Mouse (Mus musculus) neutrophil, adult 5-6 weeks (primary cell): ENCODE measurements around the gene Uba2. TPM values are rescaled to one million over a fixed set of nuclear protein-coding genes. Genes with fewer than 3 reads are reported as not detected.
"Not testable (repeated sequence)": the region's sequence is repeated elsewhere in the genome, so short reads cannot be mapped to it uniquely, and the experiment has no call there.

Experiments used
- ATAC-seq: fragments of 151-379, 151-347 bp; 2 replicates; pipeline ENCODE4 v1.8.0; 2017; ENCODE audit warnings: mild to moderate bottlenecking, moderate TSS enrichment; ENCODE audit not compliant: insufficient number of reproducible peaks, poor library complexity, low FRiP score, severe bottlenecking; ENCODE audit errors: extremely low read depth
- total RNA-seq: library from RNA; stranded (forward); fragments of 200-1000 nt; gene quantifications from 2 replicates; pipeline ENCODE4 v1.2.3, GENCODE M21; 2017

Gene Uba2
- total RNA-seq, 1 experiment from 2014 or later: 98.2 TPM

DNA sequence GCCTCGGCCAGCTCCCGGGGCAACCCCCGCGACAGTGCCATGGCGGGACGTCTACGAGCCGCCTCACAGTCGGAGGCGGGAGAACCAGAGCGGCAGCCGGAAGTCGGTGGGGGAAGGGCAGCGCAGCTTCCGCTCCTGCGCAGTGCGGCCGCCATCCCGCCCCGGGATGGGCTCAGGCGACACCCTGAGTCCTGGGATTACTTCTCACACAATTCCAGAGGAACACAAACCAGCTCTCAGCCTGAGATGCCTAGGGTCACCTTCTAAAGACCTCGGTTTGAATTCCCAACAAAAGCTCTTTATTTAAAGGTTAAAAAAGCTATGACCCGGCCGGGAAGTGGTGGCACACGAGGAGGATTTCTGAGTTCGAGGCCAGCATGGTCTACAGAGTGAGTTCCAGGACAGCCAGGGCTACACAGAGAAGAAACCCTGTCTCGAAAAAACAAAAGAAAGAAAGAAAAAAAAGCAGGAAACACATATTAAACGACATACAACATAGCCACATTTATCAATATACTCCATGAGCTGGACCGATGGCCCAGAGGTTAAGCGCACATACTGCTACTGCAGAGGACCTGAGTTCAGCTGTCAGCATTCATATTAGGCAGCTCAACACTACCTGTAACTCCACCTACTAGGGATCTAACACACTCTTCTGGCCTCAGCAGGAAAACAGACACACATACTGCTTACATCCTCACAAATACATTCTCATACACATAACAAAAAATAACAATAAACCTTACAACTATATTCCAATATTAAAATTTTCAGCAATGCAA is 738 bp downstream of the Uba2 start:
- peak; percentile 93 for ATAC-seq

DNA sequence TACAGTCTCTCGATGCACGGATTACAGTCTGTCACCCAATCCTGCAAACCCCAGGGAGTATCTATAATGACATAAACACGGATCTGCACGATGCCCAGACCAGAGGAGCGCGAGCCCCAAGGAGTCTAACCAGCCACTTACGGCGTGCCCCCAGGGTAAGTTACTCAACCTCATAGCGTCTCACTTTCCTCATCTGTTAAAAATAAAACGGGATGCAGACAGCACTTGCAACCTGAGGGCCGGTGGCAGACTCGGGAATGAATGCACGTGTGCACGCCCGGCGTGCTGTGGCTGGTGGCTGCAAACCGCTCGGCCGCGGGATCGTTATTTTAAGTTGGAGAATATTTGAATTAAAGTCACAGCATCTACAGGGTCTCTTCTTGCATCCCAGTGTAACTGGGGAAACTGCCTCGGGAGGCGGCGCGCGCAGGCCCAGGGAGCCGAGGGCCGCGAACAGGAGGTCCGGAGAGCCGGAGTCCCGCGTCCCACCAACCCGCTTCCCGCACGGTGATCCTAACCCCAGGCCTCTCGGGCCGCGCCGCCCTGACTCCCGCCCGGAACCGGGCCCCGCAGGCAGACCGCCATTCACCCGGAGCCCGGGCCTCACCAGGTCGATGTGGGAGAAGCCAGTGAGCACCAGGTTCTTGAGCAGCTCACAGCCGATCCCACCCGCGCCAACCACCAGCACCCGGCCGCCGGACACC is 1.5 kb downstream of the Uba2 start:
- ATAC-seq: no peak

DNA sequence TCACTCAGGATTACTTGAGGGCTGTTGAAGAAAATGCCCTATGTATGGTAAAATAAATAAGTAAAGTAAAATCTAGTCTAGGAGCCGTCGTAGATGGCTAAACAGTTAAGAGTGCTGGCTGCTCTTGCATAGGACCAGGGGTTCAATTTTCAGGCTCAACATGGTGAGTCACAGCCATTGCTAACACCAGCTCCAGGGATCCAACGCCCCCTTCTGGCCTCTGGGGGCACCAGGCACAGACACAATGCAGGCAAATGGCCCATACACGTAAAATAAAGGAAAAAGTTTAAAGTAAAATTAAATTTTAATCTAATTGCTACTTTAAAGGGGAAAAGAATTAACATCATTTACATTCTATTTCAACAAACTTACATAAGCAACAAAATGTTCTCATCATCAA is 2.5 kb downstream of the Uba2 start:
- ATAC-seq: 0 out of 2 replicates have a peak, but pooled peaks have one; percentile 30

DNA sequence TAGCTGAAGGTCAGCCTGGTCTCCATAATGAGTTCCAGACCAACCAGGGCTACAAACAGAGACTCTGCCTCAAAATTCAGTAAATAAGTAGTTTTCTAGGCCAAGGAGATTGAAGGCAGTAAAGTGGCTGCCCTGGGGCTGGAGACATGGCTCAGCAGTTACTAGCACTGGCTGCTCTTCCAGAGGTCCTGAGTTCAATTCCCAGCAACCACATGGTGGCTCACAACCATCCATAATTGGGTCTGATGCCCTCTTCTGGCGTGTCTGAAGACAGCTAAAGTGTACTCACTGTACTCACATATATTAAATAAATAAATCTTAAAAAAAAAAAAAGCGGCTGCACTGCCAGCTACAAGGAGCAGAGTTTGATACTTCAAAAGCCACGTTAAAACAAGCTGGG is 3.4 kb downstream of the Uba2 start:
- ATAC-seq: no peak

DNA sequence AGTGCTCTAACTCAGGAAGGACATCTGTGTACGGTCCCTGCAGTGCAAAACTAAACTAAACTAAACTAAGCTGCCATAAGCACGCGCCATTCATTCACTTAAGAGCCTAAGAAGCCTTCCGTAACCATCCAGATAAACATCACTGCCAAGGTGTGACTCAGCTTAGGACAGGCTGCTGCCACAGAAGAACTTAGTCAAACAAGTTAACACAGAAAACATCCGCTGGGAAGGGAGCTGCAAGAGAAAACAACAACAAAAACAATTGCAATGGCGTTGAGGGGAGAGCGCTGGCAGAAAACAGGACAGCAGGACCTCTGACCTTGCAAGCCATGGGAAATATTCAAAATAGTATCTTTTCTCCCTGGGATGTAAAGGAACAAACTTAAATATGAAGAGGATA is 4.7 kb downstream of the Uba2 start:
- no peak for ATAC-seq

DNA sequence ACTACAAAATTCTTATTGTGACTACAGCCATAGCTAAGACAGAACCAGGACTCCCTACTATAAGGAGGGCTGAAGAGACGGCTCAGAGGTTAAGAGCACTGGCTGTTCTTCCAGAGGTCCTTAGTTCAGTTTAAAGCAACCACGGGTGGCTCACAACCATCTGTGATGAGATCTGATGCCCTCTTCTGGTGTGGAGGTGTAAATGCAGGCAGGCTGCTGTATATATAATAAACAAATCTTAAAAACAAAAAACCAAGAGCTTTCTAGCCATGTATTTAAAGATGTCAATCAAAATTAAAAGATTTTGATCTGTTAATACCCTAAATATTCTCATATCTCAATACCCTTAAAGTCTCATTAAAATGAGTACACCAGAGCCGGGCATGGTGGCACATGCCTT is 10.2 kb downstream of the Uba2 start:
- ATAC-seq: no peak

DNA sequence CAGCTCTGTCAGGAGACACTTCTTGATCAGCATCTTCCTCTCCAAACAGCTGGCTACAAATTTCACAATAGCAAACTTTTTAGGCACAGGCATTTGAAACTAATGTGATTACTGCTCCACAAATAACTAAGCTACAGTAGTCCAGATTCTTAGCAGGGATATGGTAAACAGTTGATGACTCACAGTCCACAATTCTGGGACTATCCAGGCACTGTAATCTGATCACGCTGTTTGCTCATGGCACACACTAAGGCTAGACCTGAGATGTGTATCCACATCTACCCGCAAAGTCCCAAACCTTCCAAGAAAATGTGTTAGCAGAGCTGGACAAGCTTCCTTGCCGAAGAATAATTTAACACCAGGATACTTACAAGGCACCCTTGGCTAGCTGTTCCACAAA is 11.4 kb downstream of the Uba2 start:
- ATAC-seq: no peak

DNA sequence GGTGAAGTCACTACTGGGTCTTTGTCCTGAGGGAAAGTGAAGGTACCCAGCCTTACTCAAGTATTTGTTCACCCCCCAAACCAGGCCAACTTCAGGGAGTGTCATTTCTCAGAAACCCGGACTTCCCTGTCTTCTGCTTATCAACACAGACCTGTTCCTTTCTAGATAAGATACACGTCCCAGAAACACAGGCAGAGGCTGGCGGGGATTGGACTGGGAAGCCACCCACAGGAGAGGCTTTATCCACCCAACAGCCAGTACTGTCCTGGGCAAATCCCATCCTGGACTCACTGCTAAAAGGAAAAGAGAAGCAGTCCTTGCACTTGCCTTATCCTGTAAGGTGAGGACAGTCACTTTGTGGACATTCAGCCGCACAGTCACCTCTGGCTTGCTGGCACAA is 22.2 kb downstream of the Uba2 start:
- no peak for ATAC-seq

DNA sequence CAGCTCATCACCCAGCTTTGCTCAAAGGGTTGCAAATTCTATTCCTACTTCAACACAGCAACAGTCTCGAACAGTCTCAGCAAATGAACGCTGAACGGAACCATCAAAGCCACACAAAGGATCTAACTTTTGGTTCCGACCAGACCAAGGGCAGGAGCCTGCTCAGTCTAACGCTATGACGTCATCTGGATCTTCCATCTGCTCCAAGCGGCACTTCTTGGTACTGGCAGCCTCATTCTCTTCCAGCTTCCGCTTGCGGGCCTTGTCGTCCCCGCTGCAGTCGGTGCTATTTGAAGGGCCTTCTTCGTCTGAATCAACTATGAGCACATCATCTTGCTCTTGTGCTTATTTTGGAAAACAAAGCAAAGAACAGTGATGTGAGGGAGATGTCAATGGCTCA is 28.3 kb downstream of the Uba2 start:
- ATAC-seq: no peak

DNA sequence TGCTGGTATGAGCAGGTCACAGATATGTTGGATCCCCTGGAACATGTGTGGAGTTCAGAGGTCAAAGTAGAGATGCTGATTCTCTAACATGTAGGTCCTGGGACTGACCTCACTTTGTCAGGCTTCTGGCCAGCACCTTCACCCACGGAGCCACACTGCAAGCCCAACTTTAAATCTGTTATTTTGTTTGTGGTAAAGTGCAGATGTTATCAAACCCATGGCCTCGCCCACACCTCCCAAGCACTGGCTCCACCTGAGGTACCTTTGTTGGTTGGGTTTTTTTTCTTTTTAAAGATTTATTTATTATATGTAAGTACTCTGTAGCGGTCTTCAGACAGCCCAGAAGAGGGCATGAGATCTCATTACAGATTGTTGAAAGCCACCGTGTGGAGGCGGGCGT is 29.9 kb downstream of the Uba2 start:
- no peak for ATAC-seq

DNA sequence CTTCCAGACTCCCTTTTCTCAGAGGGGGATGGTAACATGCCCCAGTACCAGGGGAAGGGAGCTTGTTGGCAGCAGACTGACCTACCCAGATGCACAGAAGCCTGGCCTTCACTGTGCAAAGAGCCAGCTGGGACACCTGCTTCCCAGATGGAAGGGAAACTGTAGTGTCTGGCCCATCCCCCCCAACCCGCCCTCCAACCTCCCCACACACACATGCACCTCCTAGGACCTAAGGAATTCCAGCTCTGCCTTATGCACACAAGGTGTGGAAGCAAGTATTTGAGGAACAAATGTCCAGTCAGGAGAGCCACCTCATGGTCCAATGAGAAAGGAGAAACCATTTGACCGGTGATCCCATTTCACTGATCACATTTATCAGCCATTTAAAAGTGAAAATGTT is 35.1 kb downstream of the Uba2 start:
- ATAC-seq: no peak

DNA sequence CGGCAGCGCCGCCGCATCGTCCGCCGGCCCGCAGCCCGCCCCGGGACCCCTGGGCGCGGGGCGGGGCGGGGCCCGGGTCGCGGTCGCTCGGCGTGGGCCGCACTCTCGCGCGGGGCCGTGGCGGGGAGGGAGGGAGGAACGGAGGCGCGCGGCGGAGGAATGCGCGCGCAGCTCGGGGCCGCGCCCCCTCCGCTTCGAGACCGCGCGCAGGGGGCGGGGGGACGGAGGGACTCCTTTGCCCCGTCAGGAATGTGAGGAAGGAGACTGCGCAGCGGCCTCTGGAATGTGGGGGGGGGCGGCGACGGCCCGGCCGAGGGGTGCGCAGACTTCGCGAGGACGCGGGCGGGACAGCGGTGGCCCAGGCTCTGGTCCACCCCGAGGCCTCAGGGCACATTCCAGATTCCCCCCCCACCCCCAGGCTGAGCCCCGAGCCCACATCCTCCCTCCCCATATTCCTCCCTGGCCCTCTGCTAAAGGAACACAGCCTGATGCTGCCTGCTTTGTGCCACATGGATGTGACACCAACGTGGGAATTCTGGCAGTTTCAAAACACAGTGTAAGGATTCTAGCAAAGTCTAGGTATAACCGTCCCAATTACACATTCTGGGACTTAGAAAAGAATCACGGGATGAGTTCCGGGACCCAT is 36.2 kb downstream of the Uba2 start, which contains the start of gene Wtip:
Gene Wtip (minus strand): TSS at position 152 of the 646 bp plus-strand sequence.
- no peak for ATAC-seq

DNA sequence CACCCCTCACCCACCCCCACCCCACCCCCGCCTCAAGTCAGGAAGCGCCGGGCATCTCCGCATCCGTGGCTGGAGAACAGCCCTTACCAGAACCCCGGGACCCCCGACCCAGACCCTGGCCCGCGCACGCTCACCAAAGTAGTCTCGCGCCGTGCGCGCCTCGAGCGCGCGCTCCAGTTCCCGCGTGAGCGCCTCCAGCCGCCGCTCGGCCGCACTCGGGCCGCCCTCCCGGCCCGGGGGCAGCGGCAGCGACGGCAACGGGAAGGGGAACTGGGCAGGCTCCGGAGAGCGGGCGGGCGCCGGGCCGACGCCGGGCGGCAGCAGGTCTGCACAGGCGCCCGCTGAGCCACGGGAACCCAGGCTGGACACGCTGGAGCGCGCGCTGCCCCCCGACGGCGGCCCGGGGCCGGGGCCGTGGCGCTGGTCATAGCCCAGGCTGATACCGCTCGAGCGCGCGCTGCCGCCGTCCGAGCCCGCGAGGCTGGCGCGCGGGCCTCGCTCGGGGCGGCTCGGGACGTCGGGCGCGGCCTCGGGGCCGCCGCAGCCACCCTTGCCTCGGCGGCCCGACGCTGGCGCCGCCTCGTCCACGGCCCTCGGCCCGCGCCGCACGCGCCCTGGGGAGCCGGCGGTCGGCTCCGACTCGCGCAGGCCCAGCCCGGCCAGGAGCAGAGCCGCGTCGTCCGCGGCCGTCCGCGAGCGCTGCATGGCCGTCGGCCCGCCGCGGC is 36.9 kb downstream of the Uba2 start:
- ATAC-seq: no peak

DNA sequence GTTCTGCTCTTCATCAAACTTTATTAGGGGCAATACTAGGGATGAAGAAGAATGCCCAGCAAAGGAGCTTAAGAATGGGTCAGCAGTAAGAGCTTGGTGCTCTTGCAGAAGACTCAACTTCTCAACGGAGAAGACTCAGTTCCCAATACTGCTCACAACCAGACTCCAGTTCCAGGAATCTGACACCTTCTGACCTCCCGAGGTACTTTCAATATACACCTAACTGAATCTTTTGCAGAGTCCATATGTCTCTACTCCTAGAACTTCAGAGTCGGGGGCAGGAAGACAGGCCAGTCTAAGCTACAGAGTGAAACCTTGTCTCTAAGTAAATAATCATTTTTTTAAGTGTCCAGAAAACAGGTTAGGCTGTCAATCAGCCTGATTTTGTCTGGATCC is 37.4 kb downstream of the Uba2 start:
- ATAC-seq: no peak

DNA sequence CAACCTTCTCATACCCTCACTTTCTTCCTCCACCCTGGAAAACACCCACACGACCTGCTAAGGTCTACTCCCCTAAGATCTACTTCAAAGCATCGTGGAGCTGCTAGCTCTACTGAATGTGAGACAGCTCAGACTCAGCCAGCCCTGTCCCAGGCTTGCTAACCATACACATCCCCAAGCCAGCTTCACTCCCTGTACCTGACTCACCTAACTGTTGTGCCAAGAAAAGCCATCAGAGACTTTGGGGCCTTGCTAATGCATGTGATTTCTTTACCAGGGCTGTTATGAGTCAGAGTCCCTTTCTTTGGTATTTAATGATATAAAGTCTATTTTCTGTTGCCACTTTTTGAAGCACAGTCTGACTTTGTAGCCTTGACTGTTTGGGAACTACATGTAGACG is 38.3 kb downstream of the Uba2 start:
- ATAC-seq: no peak

DNA sequence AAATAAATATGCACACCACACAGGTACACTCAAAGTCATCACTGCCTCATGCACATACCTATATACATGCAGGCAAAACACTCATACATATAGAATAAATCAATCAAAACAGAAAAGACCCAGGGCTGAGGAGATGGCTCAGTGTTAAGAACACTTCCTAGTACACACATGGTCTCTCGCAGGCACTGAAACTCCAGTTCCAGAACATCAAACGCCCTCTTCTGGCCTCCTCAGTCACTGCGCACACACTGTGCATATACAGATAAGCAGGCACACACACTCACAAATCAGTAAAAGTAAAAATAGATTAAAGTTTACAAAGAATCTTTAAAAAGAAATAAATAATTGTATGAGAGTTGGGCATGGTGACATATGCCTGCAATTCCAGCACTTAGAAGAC is 43.1 kb downstream of the Uba2 start:
- ATAC-seq: no peak

DNA sequence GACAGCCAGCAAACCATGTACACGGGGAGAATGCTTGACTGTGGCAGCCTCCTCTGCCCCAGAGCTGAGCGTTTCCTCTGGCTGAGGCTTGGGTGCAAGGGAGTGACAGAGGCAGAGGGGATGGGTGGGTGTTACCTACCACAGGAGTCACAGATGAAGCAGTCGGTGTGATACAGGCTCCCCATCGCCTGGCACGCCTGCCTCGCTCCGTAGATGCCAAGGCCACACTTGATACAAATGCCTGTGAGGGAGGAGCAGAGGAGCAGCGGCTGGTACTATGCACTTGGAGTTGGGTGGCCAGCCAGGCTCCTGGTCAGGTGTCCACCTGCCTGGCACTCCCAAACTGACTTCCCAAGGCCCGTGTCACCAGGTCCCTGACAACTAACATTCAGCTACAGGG is 44.1 kb downstream of the Uba2 start:
- no peak for ATAC-seq

DNA sequence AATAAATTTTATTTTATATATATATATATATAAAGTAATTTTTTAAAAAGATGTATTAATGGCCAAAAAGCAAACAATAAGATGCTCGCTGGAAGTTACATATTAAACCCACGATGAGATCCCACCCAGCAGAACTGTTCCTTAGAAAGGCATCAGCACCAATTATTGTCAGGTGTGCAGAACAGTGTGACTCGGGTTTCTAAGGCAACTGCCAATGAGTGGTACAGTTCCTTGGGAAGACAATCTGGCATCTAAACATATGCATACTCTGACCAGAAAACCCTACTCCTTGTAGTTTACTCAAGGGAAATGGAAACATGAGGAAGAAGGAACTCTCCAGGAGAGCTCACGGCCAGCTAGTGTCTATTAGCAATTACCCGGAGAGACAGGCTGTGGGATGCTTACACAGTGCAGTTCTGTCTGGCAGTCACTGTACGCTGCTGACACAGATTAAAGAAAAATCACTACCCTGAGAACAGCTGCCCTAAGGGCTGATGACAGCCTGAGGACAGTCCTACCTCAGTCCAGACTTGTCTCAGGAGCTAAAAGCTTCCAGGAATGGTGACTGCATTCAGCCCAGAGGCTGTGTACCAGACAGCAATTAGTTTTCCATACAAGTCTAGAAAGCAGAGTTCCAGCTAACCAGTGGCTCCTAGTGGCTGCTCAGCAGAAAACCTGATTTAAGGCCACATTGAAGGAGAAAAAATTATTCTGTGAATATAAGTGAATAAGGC is 46.2 kb downstream of the Uba2 start:
- ATAC-seq: no peak

DNA sequence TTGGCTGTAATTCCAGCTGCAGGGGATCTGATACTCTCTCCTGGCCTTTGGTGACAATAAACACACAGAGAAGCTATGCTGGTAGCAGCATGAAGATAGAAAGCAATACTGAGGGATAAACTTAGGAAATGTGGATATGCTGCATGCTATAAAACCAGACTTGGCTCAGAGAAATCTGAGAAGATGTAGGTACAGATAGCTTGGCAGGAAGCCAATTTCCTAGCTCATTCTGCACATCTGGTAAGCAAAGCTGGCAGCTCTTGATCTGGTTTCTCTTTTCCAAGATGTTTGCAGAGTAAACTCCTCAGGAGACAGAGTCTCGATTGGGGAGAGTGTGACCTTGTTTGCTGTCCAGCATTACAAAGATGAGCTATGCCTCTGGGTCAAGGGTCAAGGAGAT is 48.8 kb downstream of the Uba2 start:
- ATAC-seq: not testable (repeated sequence)
